Mouse (Mus musculus): ENCODE measurements around the gene Pip5k1b. TPM values are rescaled to one million over a fixed set of nuclear protein-coding genes. Genes with fewer than 3 reads are reported as not detected.
"Not testable (repeated sequence)": the region's sequence is repeated elsewhere in the genome, so short reads cannot be mapped to it uniquely, and the experiment has no call there.

Gene Pip5k1b
- polyA plus RNA-seq, 1 experiment from 2014 or later, result 0.11 TPM

DNA sequence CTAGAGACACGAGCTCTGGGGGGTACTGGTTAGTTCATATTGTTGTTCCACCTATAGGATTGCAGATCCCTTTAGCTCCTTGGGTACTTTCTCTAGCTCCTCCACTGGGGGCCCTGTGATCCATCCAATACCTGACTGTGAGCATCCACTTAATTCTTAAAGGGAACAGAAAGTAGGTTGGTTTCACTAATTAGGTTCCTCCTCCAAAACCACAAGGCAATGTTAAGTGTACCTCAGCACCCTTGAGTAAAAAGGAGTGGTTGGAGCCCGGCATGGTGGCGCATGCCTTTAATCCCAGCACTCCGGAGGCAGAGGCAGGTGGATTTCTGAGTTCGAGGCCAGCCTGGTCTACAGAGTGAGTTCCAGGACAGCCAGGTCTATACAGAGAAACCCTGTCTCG is 3.0 kb downstream of the Pip5k1b start:
- H3K79me2 ChIP-seq (ENCODE audit: inconsistent target); H3K27ac ChIP-seq; H3K36me3 ChIP-seq (ENCODE audit: inconsistent target); H3K4me3 ChIP-seq (ENCODE audit: inconsistent target): not testable (repeated sequence)
- 37% methylated on average over 5 of the region's 6 CpGs for WGBS (ENCODE audit: missing documents)

DNA sequence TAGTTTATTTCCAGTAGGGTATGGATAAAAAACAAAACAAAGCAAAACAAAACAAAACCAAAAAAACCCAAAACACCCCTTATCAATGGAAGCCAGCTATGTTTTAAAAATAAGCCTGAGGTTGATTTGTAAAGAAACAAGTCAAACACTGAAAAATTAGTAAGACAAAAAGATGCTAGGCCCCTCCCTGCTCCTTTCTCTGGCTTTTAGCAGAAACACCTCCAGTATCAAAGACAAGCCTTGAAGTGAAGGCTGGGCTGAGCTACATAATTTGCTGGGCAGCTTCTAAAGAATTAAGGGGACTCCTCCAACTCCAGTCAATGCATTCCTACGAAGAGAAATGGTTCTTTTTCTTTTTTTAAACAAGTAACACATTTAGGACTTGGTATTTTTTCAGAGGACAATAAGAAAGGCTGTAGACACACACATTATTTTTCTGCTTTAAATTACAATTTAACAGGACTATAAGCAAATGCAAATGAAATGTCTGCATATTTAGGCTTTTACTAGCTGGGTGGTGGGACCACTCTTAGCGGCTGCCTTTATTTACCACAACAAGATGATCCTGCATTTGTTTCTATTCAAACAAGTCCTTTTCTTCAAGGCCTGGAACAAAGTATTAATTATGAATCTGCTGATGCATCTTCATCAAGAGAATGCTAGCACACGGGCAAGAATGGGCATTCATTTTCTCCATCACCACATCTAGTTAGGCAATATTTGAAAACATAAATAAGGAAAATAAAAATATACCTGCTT is 4.3 kb downstream of the Pip5k1b start:
- no peaks in the 10 kb centered on the region for H3K36me3 ChIP-seq (ENCODE audit: inconsistent target)
- no peak overlapping the region for H3K27ac ChIP-seq
- 89% methylated on average over 3 of the region's 3 CpGs for WGBS (ENCODE audit: missing documents)
- H3K79me2 ChIP-seq (ENCODE audit: inconsistent target), result no peaks in the 10 kb centered on the region
- H3K4me3 ChIP-seq (ENCODE audit: inconsistent target), result no peak overlapping the region

DNA sequence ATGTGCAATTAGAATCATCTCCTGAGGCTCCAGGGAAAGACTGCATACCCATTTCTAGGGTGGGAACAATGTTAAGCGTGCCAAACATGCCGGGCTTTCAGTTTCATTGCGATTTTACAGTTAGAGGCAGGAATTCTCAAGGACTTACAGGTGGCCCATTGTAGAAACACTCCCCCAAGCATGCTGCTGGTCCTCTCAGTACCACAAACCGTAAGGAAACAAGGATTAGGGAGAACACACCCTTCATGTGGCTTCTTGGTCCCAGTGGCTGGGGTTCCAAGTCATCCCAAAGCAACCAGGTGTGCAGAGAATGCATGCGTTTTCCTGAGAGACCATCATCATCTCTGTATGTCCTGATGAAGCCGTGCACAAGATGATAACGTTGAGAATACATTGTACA is 4.9 kb downstream of the Pip5k1b start:
- no peak overlapping the region for H3K4me3 ChIP-seq (ENCODE audit: inconsistent target)
- no peak overlapping the region for H3K27ac ChIP-seq
- no peaks in the 10 kb centered on the region for H3K36me3 ChIP-seq (ENCODE audit: inconsistent target)
- H3K79me2 ChIP-seq (ENCODE audit: inconsistent target), result no peaks in the 10 kb centered on the region
- 91% methylated on average over 7 of the region's 7 CpGs for WGBS (ENCODE audit: missing documents)

DNA sequence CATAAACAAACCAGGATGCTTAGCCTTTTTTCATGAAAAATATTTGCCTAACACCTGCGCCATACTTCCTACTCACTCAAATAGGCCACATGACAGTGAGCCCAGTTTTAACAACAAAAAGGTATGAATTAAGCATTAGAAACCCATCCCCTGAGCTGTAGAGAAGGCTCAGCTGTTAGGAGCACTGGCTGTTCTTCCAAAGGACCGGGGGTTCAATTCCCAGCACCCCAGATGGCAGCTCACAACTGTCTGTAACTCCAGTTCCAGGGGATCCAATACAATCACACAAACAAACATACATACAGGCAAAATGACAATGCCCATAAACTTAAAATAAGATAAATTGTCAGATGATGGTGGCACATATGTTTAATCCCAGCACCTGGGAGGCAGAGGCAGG is 5.7 kb downstream of the Pip5k1b start:
- 100% methylated on average over 2 of the region's 2 CpGs for WGBS (ENCODE audit: missing documents)
- H3K4me3 ChIP-seq (ENCODE audit: inconsistent target), result no peak overlapping the region
- H3K27ac ChIP-seq, result no peak overlapping the region
- H3K79me2 ChIP-seq (ENCODE audit: inconsistent target), result no peaks in the 10 kb centered on the region
- no peaks in the 10 kb centered on the region for H3K36me3 ChIP-seq (ENCODE audit: inconsistent target)

GRCm38 (mm10) chr19:24548337-24548736 is 7.3 kb downstream of the Pip5k1b start:
- no peak overlapping the region for H3K4me3 ChIP-seq (ENCODE audit: inconsistent target)
- 94% methylated on average over 9 of the region's 9 CpGs for WGBS (ENCODE audit: missing documents)
- H3K36me3 ChIP-seq (ENCODE audit: inconsistent target), result no peaks in the 10 kb centered on the region
- H3K79me2 ChIP-seq (ENCODE audit: inconsistent target), result no peaks in the 10 kb centered on the region
- H3K27ac ChIP-seq, result no peak overlapping the region

GRCm38 (mm10) chr19:24546153-24546552 is 9.5 kb downstream of the Pip5k1b start:
- H3K4me3 ChIP-seq (ENCODE audit: inconsistent target), result no peak overlapping the region
- WGBS (ENCODE audit: missing documents), result 92% methylated on average over 10 of the region's 10 CpGs
- no peaks in the 10 kb centered on the region for H3K79me2 ChIP-seq (ENCODE audit: inconsistent target)
- no peaks in the 10 kb centered on the region for H3K36me3 ChIP-seq (ENCODE audit: inconsistent target)
- H3K27ac ChIP-seq, result no peak overlapping the region

GRCm38 (mm10) chr19:24543386-24544350 is 12.0 kb downstream of the Pip5k1b start:
- no peak overlapping the region for H3K27ac ChIP-seq
- WGBS (ENCODE audit: missing documents), result 90% methylated on average over 14 of the region's 14 CpGs

DNA sequence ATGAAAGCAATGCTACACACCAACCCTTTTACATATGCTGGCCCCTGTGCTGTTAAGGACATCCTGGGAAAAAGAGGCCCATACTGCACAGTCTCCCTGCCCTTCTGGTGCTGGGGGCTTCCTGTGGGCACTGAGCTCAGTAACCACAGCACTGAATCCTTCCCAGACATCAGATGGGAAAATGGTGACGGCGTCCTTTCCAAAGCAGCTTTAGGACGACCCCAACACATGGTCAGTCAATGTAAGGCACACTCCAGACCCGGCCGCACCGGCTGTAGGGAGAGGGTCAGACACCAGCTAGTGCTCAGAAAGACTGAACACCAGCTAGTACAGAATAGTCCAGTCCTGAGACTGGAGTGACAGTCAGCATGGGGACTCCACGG is 13.4 kb downstream of the Pip5k1b start:
- no peaks in the 10 kb centered on the region for H3K36me3 ChIP-seq (ENCODE audit: inconsistent target)
- H3K27ac ChIP-seq, result no peak overlapping the region
- no peak overlapping the region for H3K4me3 ChIP-seq (ENCODE audit: inconsistent target)
- no peaks in the 10 kb centered on the region for H3K79me2 ChIP-seq (ENCODE audit: inconsistent target)
- 87% methylated on average over 7 of the region's 7 CpGs for WGBS (ENCODE audit: missing documents)

More at GRCm38 (mm10) chr19:24543386-24544350, 12.0 kb downstream of the Pip5k1b start:
- Histone ChIP-seq H3K4me3 (ENCODE audit: inconsistent target) (no peak overlapping the region), H3K36me3 (ENCODE audit: inconsistent target) (no peaks in the 10 kb centered on the region), H3K79me2 (ENCODE audit: inconsistent target) (no peaks in the 10 kb centered on the region)

- H3K4me3 ChIP-seq (ENCODE audit: inconsistent target), result no peak overlapping the region
- H3K36me3 ChIP-seq (ENCODE audit: inconsistent target), result no peaks in the 10 kb centered on the region
- WGBS (ENCODE audit: missing documents), result 88% methylated on average over 16 of the region's 17 CpGs
- H3K27ac ChIP-seq, result no peak overlapping the region
- H3K79me2 ChIP-seq (ENCODE audit: inconsistent target), result no peaks in the 10 kb centered on the region
Observed at GRCm38 (mm10) chr19:24541669-24542292, 13.9 kb downstream of the Pip5k1b start.

GRCm38 (mm10) chr19:24540952-24541668 is 14.6 kb downstream of the Pip5k1b start:
- WGBS (ENCODE audit: missing documents), result 57% methylated on average over 10 of the region's 10 CpGs
- Histone ChIP-seq H3K36me3 (ENCODE audit: inconsistent target) (no peaks in the 10 kb centered on the region), H3K27ac (no peak overlapping the region), H3K79me2 (ENCODE audit: inconsistent target) (no peaks in the 10 kb centered on the region), H3K4me3 (ENCODE audit: inconsistent target) (no peak overlapping the region)

- no peaks in the 10 kb centered on the region for H3K36me3 ChIP-seq (ENCODE audit: inconsistent target)
- no peak overlapping the region for H3K27ac ChIP-seq
- H3K79me2 ChIP-seq (ENCODE audit: inconsistent target), result no peaks in the 10 kb centered on the region
- no peak overlapping the region for H3K4me3 ChIP-seq (ENCODE audit: inconsistent target)
- 86% methylated on average over 1 of the region's 1 CpGs for WGBS (ENCODE audit: missing documents)
Observed at GRCm38 (mm10) chr19:24539041-24539440, 16.6 kb downstream of the Pip5k1b start.

DNA sequence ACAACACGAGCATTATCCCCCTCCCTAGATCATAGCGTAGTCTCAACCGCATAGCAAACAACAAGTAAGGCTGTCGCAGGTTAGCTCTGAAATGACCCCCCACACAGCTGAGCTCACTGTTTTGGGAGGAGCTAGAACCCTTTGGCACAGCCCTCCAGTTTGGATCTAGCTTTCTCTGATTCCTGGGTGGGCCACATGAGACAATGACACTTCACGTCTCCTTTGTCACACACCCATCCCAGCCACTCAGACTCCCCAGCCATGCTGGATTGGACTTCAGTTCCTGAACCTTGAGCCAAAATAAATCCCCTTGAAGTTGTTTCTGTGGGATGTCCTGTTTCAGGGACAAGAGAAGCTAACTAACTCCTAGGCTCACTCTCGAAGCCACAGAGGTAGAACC is 17.5 kb downstream of the Pip5k1b start:
- H3K27ac ChIP-seq, result no peak overlapping the region
- no peak overlapping the region for H3K4me3 ChIP-seq (ENCODE audit: inconsistent target)
- no peaks in the 10 kb centered on the region for H3K36me3 ChIP-seq (ENCODE audit: inconsistent target)
- WGBS (ENCODE audit: missing documents), result 91% methylated on average over 6 of the region's 6 CpGs
- no peaks in the 10 kb centered on the region for H3K79me2 ChIP-seq (ENCODE audit: inconsistent target)

- no peak overlapping the region for H3K4me3 ChIP-seq (ENCODE audit: inconsistent target)
- H3K36me3 ChIP-seq (ENCODE audit: inconsistent target), result no peaks in the 10 kb centered on the region
- 87% methylated on average over 4 of the region's 4 CpGs for WGBS (ENCODE audit: missing documents)
- H3K27ac ChIP-seq, result no peak overlapping the region
- no peaks in the 10 kb centered on the region for H3K79me2 ChIP-seq (ENCODE audit: inconsistent target)
Observed at GRCm38 (mm10) chr19:24537691-24538090, 18.0 kb downstream of the Pip5k1b start.

GRCm38 (mm10) chr19:24536920-24537319 is 18.8 kb downstream of the Pip5k1b start:
- H3K27ac ChIP-seq, result no peak overlapping the region
- no peaks in the 10 kb centered on the region for H3K36me3 ChIP-seq (ENCODE audit: inconsistent target)
- WGBS (ENCODE audit: missing documents), result 17% methylated on average over 5 of the region's 5 CpGs
- no peak overlapping the region for H3K4me3 ChIP-seq (ENCODE audit: inconsistent target)
- no peaks in the 10 kb centered on the region for H3K79me2 ChIP-seq (ENCODE audit: inconsistent target)
